Mouse (Mus musculus) heart, embryonic 15.5 days (tissue): ENCODE measurements around the gene Ppp1r10. TPM values are rescaled to one million over a fixed set of nuclear protein-coding genes. Genes with fewer than 3 reads are reported as not detected.
"Not testable (repeated sequence)": the region's sequence is repeated elsewhere in the genome, so short reads cannot be mapped to it uniquely, and the experiment has no call there.

Source experiments
- ATAC-seq: fragments of 200-750 bp; cut with Nextera tagmentation; replicated peaks from 2 replicates; pipeline ENCODE4 v1.8.0; 2017; ENCODE audit warnings: low read depth, moderate TSS enrichment; ENCODE audit not compliant: insufficient number of reproducible peaks, insufficient read depth, low FRiP score
- H3K27ac ChIP-seq: fragments of 300-500 bp; sonication (generic); 2 replicates; pipeline ENCODE4 v1.5.1; 2015; ENCODE audit warnings: mild to moderate bottlenecking, inconsistent platforms
- H3K27me3 ChIP-seq: fragments of 300-500 bp; sonication (generic); 2 replicates; pipeline ENCODE4 v1.6.1; 2015; ENCODE audit warnings: inconsistent platforms
- H3K36me3 ChIP-seq: fragments of 300-500 bp; sonication (generic); 2 replicates; pipeline ENCODE4 v1.6.1; 2015; ENCODE audit warnings: mild to moderate bottlenecking, inconsistent platforms
- H3K4me1 ChIP-seq: fragments of 300-500 bp; sonication (generic); replicated peaks from 2 replicates; pipeline ENCODE4 v1.6.1; 2015; ENCODE audit warnings: inconsistent platforms
- H3K4me2 ChIP-seq: fragments of 300-500 bp; sonication (generic); 2 replicates; pipeline ENCODE4 v1.6.1; 2015; ENCODE audit warnings: inconsistent platforms, mild to moderate bottlenecking, moderate library complexity
- H3K4me3 ChIP-seq: fragments of 300-500 bp; sonication (generic); 2 replicates; pipeline ENCODE4 v1.5.1; 2015; ENCODE audit warnings: mild to moderate bottlenecking, inconsistent platforms
- H3K9ac ChIP-seq: fragments of 300-500 bp; sonication (generic); 2 replicates; pipeline ENCODE4 v1.6.1; 2015; ENCODE audit warnings: mild to moderate bottlenecking, inconsistent platforms
- H3K9me3 ChIP-seq: fragments of 300-500 bp; sonication (generic); replicated peaks from 2 replicates; pipeline ENCODE4 v1.6.1; 2016; ENCODE audit warnings: inconsistent platforms
- WGBS: fragments of 180-500 bp; shearing (Covaris S2); methylation state at CpG from one replicate; pipeline ENCODE4 v1.1.7; 2015; ENCODE audit warnings: mixed read lengths; 5-methylcytosine and 5-hydroxymethylcytosine counted together
- polyA plus RNA-seq: library from polyadenylated mRNA; unstranded; fragments of >200 nt; fragmentation: Nextera tagmentation; extraction: Ambion mirVana; gene quantifications from 2 replicates; pipeline ENCODE4 v1.2.1, GENCODE M21; 2015

Ppp1r10 gene
- polyA plus RNA-seq, 1 experiment from 2014 or later, result 26.5 TPM

DNA sequence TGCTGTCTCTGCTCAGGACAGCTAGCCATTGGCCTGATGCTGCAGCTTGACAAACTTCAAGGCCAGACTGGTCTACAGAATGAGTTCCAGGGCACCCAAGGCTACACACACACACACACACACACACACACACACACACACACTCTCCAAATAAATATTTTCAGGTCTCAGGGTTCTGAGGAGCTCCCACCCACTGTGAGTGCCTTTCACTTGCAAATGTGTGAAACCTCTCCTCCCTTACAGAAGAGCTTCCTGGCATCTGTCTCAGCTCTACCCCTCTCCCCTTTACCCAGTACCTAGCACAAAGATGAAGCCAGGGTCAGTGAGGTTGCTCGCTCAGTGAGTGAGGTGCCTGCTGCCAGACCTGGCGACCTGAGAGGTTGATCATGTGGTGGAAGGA lies 22.9 kb downstream of the Ppp1r10 start:
- no peak overlapping the region for H3K27ac ChIP-seq
- no peaks in the 10 kb centered on the region for H3K36me3 ChIP-seq
- H3K27me3 ChIP-seq, result no peaks in the 10 kb centered on the region
- ATAC-seq, result no peak
- no peaks in the 10 kb centered on the region for H3K4me1 ChIP-seq
- H3K4me3 ChIP-seq, result no peak overlapping the region
- no peaks in the 10 kb centered on the region for H3K9me3 ChIP-seq
- no peak overlapping the region for H3K9ac ChIP-seq
- no peak overlapping the region for H3K4me2 ChIP-seq
- 47% methylated on average over 2 of the region's 2 CpGs for WGBS

DNA sequence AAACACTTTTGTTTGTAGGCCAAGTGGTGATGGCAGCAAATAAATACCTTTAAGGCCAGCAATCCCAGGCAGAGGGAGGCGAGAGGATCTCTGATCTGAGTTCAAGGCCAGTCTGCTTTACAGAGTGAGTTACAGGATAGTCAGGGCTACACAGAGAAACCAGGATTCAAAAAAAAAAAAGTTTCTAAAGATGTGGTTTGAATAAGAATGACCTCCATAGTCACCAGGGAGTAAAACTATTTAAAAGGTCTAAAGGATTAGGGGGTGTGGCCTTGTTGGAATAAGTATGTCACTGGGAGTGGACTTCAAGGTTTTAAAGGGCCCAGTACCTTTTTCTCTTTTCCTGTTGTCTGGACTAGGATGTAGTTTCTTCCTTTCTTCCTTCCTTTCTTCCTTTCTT lies 23.7 kb downstream of the Ppp1r10 start:
- Histone ChIP-seq H3K4me1 (no peaks in the 10 kb centered on the region), H3K9me3 (no peaks in the 10 kb centered on the region), H3K27me3 (no peaks in the 10 kb centered on the region), H3K4me2 (no peak overlapping the region), H3K4me3 (no peak overlapping the region), H3K27ac (no peak overlapping the region), H3K9ac (no peak overlapping the region), H3K36me3 (no peaks in the 10 kb centered on the region)
- ATAC-seq, result no peak
- 48% methylated on average over 1 of the region's 1 CpGs for WGBS

DNA sequence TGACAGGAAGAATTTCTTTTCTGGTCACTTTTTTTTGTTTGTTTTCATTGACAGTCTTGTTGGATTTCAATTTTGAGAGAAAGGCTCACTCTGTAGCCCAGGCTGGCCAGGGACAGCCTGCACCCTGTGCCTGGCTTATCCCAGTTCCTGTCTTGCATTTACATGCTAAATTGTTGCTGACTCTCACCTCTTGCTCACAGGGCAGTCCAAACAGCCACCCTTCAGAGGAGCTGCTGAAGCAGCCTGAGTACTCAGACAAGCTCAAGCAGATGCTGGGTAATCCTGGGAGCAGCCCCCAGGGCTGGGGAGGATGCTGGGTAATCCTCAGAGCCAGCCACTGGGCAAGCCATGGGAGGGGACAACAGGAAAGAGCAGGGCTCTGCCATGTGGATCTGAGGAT lies 34.7 kb downstream of the Ppp1r10 start:
- H3K4me3 ChIP-seq, H3K9ac ChIP-seq, H3K36me3 ChIP-seq, H3K27me3 ChIP-seq, H3K27ac ChIP-seq, H3K4me1 ChIP-seq, H3K4me2 ChIP-seq, ATAC-seq, H3K9me3 ChIP-seq: not testable (repeated sequence)

DNA sequence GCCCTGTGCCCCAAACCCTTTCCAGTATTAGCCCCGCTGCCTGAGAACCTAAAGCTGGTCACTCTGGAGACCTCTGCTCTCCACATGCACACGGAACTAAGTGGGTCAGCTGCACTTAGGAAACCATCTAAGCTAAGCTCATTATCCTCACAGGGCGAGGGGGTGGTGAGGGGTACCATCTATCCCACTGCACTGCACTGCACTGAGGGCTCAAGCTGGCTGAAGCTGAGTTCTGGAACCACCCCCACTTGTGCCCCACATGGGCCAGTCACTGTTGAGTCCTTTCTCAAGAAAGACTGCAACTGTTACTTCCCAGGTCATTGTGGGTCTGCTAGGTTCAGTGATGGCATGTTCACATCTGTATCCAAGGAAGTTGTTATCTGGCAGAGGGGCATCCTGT lies 36.3 kb downstream of the Ppp1r10 start:
- peaks cover 22% of the 10 kb centered on the region for H3K36me3 ChIP-seq
- 75% methylated on average over 2 of the region's 3 CpGs for whole genome bisulfite sequencing
- not testable (repeated sequence) for H3K4me1 ChIP-seq, ATAC-seq, H3K4me3 ChIP-seq, H3K9me3 ChIP-seq, H3K9ac ChIP-seq, H3K27ac ChIP-seq, H3K27me3 ChIP-seq, H3K4me2 ChIP-seq

DNA sequence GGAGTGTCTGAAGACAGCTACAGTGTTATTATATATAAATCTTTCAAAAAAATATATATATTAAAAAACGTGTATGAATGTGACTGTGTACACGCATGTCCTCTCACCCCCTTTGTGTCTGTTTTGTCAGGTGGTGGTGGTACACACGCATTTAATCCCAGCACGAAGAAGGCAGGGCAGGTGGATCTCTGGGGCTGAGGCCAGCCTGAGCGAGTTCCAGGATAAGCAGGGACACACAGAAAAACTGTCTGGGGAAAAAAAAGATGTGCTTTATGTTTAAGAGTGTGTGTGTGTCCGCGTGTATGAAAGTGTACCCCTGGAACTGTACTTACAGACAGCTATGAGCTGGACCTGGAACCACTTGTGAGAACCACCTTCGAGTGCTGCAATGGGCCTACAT lies 38.4 kb downstream of the Ppp1r10 start:
- 76% methylated on average over 8 of the region's 8 CpGs for WGBS
- H3K4me3 ChIP-seq, result no peak overlapping the region
- no peak overlapping the region for H3K4me2 ChIP-seq
- H3K36me3 ChIP-seq, result peaks cover 43% of the 10 kb centered on the region
- no peaks in the 10 kb centered on the region for H3K27me3 ChIP-seq
- H3K4me1 ChIP-seq, result no peaks in the 10 kb centered on the region
- no peak overlapping the region for H3K9ac ChIP-seq
- H3K9me3 ChIP-seq, result no peaks in the 10 kb centered on the region
- no peak for ATAC-seq
- H3K27ac ChIP-seq, result no peak overlapping the region

DNA sequence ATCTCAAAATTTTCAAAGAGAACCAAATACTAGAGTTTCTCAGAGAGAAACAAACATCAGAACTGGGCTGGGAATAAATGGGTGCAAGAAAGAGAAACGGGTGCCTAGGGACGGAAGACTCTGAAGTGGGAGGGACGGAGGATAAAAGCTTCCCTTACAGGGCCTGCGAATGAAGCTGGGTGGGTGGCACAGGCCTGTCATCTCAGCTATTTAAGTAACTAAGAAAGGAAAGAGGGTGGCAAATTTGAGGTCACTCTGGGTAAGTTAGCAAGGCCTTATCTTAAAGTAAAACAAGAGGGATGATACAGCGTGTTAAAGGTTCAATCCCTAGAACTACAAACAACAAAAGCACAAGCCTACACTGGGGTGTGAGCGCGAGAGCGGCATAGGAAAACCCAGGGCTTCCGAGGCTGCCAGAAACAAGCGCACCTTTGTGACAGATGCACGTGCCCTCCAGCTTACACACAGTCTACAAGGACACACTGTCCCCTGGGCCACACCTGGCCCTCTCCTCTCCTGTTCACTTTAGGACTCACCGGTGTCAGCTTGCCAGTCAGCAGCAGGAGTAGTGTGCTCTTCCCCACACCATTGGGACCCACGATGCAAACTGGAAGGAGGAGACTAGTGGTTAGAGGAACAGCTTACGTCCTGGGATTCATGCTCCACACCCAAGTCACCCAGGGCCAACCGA lies 42.4 kb downstream of the Ppp1r10 start:
- H3K4me3 ChIP-seq, result no peak overlapping the region
- no peaks in the 10 kb centered on the region for H3K9me3 ChIP-seq
- peaks cover 82% of the 10 kb centered on the region for H3K36me3 ChIP-seq
- ATAC-seq, result no peak
- WGBS, result 93% methylated on average over 15 of the region's 15 CpGs
- no peaks in the 10 kb centered on the region for H3K27me3 ChIP-seq
- no peak overlapping the region for H3K27ac ChIP-seq
- no peak overlapping the region for H3K4me2 ChIP-seq
- H3K9ac ChIP-seq, result no peak overlapping the region
- no peaks in the 10 kb centered on the region for H3K4me1 ChIP-seq

DNA sequence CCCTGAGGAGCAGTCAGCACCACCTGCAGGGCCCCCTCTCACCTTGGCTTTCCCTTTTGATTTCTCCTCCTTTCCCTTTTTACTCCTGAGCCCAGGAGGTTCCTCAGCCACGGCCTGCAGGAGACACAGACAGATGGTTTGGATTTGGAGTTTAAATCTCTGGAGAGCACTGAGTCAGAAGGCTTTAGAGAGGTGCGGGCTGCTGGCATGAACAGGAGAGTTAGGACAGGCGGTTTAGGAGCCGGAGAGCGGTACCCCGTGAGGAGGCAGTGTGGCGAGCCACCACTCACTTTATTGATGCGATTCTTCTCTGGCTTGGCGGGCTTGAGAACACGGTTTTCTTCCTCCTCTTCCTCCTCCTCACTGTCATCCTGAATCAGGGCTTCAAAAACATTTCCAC lies 47.0 kb downstream of the Ppp1r10 start:
- Histone ChIP-seq H3K27me3 (no peaks in the 10 kb centered on the region), H3K9me3 (no peaks in the 10 kb centered on the region), H3K9ac (no peak overlapping the region), H3K4me2 (no peak overlapping the region), H3K27ac (no peak overlapping the region), H3K4me1 (peaks cover 6% of the 10 kb centered on the region), H3K4me3 (no peak overlapping the region), H3K36me3 (peaks cover 70% of the 10 kb centered on the region)
- 90% methylated on average over 10 of the region's 10 CpGs for WGBS
- no peak for ATAC-seq

DNA sequence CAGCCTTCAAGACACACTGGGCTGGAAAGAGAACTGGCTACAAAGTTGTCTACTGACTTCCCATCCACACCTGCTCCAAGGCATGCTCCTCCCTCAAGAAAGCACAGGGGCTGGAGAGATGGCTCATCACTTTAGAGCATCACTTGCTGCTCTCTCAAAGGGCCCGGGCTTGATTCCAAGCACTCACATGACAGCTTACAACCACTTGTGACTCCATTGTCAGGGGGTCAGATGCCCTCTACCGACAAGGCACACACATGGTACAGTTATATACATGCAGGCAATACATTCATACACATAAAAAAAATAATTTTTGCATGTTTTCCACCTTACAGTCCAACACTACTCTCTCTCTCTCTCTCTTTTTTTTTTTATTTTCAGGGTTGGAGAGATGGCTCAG lies 51.4 kb downstream of the Ppp1r10 start:
- Histone ChIP-seq H3K27ac (no peak overlapping the region), H3K9ac (no peak overlapping the region), H3K36me3 (peaks cover 30% of the 10 kb centered on the region), H3K4me2 (no peak overlapping the region), H3K9me3 (no peaks in the 10 kb centered on the region), H3K27me3 (no peaks in the 10 kb centered on the region), H3K4me3 (no peak overlapping the region), H3K4me1 (peaks cover 22% of the 10 kb centered on the region)
- WGBS, result 81% methylated on average over 2 of the region's 2 CpGs
- no peak for ATAC-seq

DNA sequence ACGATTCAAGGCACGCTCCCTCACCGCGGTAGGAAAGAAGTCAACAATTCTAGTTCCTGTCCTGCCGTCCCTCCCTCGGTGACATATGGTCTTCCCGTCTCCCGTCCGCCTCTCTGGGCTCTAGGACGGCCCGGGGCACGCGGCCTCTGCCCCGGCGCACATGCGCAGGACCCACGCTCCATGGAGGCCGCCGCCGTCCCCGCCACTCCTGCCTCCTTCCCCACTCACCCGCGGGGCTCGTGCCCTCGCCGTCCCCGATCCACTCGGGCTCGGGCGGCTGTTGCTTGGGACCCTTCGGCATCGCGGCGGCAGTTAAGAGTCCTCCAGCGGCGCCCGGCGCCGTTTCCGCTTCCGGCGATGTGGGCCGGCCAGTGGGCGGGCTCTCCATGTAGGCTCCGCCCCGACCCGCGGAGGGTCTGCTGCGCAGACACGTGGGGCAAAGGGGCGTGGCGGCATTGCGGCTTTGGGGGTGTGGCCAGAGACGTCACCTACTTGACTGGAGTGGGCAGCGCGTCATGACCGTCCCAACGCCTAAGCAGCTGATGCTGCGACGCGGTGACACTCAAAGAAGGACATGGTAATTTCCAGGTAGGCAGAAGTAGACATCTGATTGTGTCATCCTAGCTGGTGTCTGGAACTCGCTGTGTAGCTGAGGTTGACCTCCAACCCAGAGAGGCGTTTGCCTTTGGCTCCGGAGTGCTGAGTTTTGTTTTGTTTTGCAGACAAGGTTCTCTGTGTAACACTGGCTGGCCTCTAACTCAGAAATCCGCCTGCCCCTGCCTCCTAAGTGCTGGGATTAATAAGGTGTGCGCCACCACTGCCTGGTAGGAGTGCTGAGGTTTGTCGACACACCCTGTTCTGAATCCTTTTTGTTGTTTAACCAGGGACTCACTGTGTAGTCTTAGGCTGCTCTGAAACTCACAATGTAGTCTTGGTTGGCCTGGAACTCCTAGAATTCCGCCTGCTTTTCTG lies 53.5 kb downstream of the Ppp1r10 start, which contains the start of gene Abcf1:
Gene Abcf1, minus strand, starts transcription at position 344 of the 972 bp plus-strand sequence.
- under 1% methylated on average over 68 of the region's 68 CpGs for WGBS
- Histone ChIP-seq H3K9ac (peak within 1 kb of the TSS; percentile 83), H3K27ac (peak within 1 kb of the TSS; percentile 86), H3K27me3 (no peaks in the 10 kb centered on the region), H3K4me1 (peaks cover 22% of the 10 kb centered on the region), H3K4me3 (peak within 1 kb of the TSS; percentile 79), H3K4me2 (peak within 1 kb of the TSS; percentile 72), H3K36me3 (peaks cover 23% of the 10 kb centered on the region), H3K9me3 (no peaks in the 10 kb centered on the region)
- ATAC-seq, result peak; percentile 96

DNA sequence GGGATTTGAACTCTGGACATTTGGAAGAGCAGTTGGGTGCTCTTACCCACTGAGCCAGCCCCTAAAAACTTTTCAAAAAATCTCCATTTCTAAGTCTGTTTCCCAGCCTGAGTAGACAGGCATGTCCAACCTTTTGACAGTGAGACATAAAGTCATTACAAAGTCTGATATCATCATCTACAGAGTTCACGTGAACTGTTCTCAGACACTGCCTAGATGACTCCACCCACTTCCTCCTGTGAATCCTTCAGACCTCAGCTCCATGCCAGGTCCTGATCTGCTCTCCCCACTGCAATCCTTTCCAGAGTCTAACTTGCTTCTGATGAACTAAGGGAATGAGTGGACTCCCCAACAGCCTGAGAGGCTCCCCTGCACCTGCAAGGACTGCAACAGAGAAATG lies 55.9 kb downstream of the Ppp1r10 start:
- H3K27ac ChIP-seq, result no peak overlapping the region
- WGBS, result 47% methylated on average over 1 of the region's 1 CpGs
- H3K9me3 ChIP-seq, result no peaks in the 10 kb centered on the region
- H3K9ac ChIP-seq, result no peak overlapping the region
- H3K4me1 ChIP-seq, result peaks cover 22% of the 10 kb centered on the region
- no peak overlapping the region for H3K4me3 ChIP-seq
- ATAC-seq, result no peak
- H3K27me3 ChIP-seq, result no peaks in the 10 kb centered on the region
- H3K4me2 ChIP-seq, result no peak overlapping the region
- H3K36me3 ChIP-seq, result peaks cover 20% of the 10 kb centered on the region

DNA sequence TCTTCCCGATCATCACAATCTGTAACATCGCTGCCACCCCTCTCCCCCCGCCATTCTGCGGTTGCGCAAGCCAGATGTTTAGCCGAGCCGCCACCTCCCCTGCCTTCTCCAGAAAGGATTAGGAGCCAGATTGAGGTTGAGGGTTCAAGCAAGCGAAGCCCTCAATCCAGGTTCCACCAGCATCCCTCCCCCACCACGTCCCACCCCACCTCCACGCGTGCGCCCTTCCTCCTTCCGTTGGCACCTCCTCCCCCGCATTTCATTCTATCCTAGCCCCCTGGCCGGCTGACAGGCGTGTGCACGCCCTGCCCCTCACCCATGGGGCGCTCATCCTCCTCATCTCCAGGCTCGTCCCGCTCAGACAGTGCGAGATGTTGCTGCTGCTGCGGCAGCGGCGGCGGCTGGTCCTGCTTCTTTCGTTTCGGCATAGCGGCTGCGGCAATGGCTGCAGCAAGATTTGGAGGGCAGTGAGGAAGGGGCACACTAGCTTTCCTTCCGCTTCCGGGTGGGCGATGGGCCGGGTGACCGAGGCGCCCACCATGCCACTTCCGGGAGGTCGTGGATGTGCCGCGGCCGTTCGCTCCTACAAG lies 62.7 kb downstream of the Ppp1r10 start:
- H3K9ac ChIP-seq, result peak overlapping the region; percentile 80
- H3K36me3 ChIP-seq, result peaks cover 32% of the 10 kb centered on the region
- under 1% methylated on average over 41 of the region's 41 CpGs for WGBS
- H3K4me1 ChIP-seq, result peaks cover 19% of the 10 kb centered on the region
- peak overlapping the region; percentile 97 for H3K27ac ChIP-seq
- ATAC-seq, result peak; percentile 48
- peak overlapping the region; percentile 92 for H3K4me3 ChIP-seq
- H3K4me2 ChIP-seq, result peak overlapping the region; percentile 91
- no peaks in the 10 kb centered on the region for H3K9me3 ChIP-seq
- H3K27me3 ChIP-seq, result no peaks in the 10 kb centered on the region
